Mouse (Mus musculus) urinary bladder, postnatal 10 days (tissue): ENCODE results near the gene Bdh1.
"Not testable (repeated sequence)": the region's sequence is repeated elsewhere in the genome, so short reads cannot be mapped to it uniquely, and the experiment has no call there.

Experiments
- DNase-seq: peaks from one replicate; pipeline ENCODE4 v3.0.0; 2022; ENCODE audit warnings: low spot score

Bdh1 gene

GRCm38 (mm10) chr16:31422000-31422399 is at the start of gene Bdh1:
Gene Bdh1 (plus strand): TSS chr16:31422280.
- DNase-seq: no peak

GRCm38 (mm10) chr16:31372316-31372715 is 49.8 kb upstream of the Bdh1 start:
- DNase-seq: not testable (repeated sequence)

GRCm38 (mm10) chr16:31375877-31376582 is 46.0 kb upstream of the Bdh1 start:
- DNase-seq: not testable (repeated sequence)

GRCm38 (mm10) chr16:31388269-31388668 is 33.8 kb upstream of the Bdh1 start:
- DNase-seq: not testable (repeated sequence)

DNA sequence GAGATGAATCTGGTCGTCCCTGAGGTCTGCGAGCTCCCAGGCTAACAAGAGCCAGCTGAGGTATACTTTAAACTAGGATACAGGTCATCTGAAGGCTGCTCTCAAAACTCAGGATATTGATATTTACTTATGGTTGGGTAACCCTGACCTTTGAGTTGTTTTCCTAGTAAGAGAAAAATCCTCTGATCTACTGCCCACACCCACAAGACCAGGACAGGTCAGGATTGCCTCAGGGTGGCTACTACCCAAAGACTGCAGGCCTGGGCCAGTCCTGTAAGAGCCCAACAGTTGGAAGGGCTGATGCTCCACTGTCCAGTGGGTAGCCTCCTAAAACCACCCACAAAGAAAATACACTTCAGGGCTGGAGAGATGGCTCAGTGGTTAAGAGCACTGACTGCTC is 22.8 kb upstream of the Bdh1 start:
- DNase-seq: no peak

- no peak for DNase-seq
Observed at GRCm38 (mm10) chr16:31400908-31401692, 21.0 kb upstream of the Bdh1 start.

- no peak for DNase-seq
Observed at GRCm38 (mm10) chr16:31402096-31402495, 20.0 kb upstream of the Bdh1 start.

- DNase-seq: no peak
Observed at GRCm38 (mm10) chr16:31403971-31404370, 18.1 kb upstream of the Bdh1 start.

DNA sequence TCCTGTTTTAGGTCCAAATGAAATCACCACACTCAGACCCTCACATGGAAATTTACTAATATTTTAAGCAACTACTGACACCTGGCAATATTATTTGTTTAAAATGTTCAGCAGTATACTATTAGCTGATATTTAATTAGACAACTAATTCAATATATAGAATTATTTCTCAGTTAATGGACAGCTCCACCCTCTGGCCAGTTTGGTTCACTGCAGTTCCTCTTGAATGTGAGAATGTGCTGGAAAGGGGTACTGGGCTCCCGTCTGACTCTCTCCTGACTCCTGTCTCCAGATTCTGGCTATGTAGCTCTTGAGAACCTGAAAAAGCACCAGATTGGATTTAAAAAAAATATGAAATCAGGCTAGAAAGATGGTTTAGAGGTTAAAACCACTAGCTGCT is 17.0 kb upstream of the Bdh1 start:
- no peak for DNase-seq

DNA sequence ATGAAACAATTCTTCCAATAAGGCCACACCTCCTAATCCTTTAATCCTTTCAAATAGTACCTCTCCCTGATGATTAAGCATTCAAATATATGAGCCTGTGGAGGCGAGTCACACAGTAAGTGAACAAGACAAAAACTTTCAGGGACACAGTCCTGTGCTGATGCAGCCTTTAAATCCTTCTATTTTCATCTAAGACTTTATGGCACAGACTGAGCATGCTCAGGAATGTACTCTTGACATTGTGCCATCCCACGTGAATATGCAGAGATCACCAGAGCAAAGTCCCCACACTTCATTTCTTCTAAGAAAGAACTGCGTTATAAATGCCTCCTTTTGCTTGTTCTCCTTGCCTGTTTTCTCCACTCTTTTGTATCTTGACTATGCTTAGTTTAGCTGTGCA is 14.2 kb upstream of the Bdh1 start:
- DNase-seq: no peak

GRCm38 (mm10) chr16:31410969-31411368 is 11.1 kb upstream of the Bdh1 start:
- DNase-seq: no peak

DNA sequence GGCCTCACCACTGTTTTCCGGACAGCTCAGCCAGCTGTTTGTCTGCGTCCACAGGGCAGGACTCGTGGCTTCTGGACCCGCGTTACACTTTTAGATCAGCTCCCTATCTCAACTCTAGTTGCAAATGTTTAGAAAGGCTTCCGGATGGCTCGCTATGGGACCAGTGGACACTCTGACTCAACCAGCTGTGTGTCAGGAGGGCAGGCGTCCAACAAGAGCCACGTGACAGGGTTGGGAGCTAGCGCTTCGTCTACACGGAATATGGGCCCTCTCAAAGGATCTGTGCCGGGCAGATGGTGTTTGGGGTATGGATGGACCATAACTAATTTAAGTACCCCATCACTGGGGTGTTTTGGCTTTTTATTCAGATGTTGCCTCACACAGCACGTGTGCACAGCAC is 9.8 kb upstream of the Bdh1 start:
- no peak for DNase-seq

GRCm38 (mm10) chr16:31413777-31414176 is 8.3 kb upstream of the Bdh1 start:
- no peak for DNase-seq

DNA sequence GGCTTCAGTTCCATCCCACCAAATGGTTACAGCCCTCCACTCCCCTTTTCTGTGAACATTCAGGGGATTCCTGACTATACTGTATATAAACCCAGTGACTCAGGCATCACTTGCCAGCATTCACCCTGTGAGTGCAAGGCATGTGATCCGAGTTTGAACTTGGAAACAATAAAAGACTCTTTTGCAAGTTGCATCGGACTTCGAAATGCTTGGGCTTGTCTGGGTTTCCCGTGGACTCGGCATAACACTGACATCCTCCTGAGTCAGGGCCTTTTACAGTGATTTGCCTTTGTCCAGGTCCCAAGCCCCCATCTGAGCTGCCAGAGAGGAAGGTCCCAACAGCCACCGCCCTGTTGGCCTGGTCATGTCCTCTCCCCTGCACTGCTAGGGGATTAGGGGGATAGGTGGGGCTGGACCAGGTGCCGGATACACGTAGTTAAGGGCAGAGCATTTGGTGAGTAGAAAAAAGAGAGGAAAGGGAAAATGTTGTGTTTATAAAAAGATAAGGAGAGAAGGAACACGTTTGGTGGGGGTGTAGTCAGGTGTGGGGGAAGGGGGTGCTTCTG is 6.1 kb upstream of the Bdh1 start:
- no peak for DNase-seq

DNA sequence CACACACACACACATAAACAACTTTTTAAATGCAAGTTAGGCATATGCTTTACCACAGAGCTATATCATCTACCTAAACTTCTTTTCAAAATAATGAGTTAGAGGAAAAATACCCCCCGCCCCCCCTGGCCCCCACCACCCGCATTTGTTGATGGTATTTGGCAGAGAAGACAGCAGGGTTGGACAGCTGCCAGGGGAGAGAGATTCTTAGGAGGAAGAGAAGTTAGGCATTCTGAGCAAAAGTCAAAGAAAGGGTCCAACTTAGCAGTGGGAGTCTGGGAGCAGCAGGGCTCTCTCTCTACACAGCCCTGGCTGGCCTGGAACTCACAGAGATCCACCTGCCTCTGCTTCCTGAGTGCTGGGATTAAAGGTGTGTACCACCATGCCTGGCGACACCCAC is 3.4 kb upstream of the Bdh1 start:
- DNase-seq: no peak

- no peak for DNase-seq
Observed at GRCm38 (mm10) chr16:31419457-31419856, 2.6 kb upstream of the Bdh1 start.

GRCm38 (mm10) chr16:31422722-31423121 is 642 bp downstream of the Bdh1 start:
- DNase-seq: no peak

DNA sequence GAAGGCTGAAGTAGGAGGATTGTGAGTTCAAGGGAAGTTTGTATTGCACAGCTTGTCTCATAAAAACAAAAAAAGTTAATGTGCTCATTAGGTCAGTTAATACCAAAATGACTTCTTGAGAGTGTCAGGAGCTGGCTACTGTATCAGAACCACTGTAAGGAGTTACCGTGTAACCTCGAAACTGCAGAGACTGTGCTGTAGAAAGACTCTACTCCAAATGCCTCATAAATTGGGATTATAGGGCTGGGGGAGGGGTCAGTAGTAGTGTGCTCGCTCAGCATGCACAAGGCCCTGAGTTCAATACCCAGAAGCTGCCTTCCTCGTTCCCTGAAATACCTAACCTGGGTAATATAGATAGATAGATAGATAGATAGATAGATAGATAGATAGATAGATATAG is 1.3 kb downstream of the Bdh1 start:
- DNase-seq: no peak

GRCm38 (mm10) chr16:31424416-31425187 is 2.5 kb downstream of the Bdh1 start:
- DNase-seq: no peak

- peak; percentile 41 for DNase-seq
Observed at GRCm38 (mm10) chr16:31425508-31425907, 3.4 kb downstream of the Bdh1 start.

- no peak for DNase-seq
Observed at GRCm38 (mm10) chr16:31426496-31427126, 4.5 kb downstream of the Bdh1 start.

DNA sequence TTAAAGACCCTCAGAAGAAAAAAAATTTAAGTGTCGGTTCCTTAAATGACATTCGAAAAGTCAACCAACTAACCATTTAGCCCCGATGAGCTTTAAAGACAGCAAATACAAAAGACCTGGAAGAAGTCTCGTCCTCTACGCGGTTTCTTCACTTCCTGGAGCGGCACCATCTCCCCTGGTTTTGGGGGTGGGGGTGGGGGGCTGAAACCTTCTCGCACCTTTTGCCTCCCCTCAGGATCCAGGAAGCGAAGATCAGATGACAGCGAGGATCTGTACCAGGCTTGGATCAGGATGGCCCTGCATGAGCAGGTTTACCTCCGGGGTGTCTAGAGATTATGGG is 6.2 kb downstream of the Bdh1 start:
- DNase-seq: no peak
